In genomic region chr4:53632011-53632349, GRCm38 (mm10) we compare ENCODE assay signal across 7 mouse cellular contexts. TPM values are rescaled to one million over a fixed set of nuclear protein-coding genes. Genes with fewer than 3 reads are reported as not detected.
DNase-seq lines count a peak whose midpoint lies in the region; ATAC-seq and TF ChIP-seq lines count a peak whose summit lies in the region.

No protein-coding gene starts in this region.

- H3K27ac ChIP-seq in lung, embryonic 14.5 days (ENCODE audit: low read depth): peak overlapping the region; percentile 36; the same call in 1 of the 2 replicates
- peak overlapping the region; percentile 96 for H3K27ac ChIP-seq in forebrain, embryonic 10.5 days
- H3K27ac ChIP-seq in liver, embryonic 11.5 days (ENCODE audit: low read depth, low read length): no peak overlapping the region
- peak overlapping the region; percentile 63; the same call in 1 of the 2 replicates for H3K27ac ChIP-seq in stomach, embryonic 14.5 days (ENCODE audit: low read length)

- no peaks in the 10 kb centered on the region for H3K9me3 ChIP-seq in lung, embryonic 14.5 days (ENCODE audit: low read depth, low read length)
- H3K9me3 ChIP-seq in forebrain, embryonic 10.5 days: no peaks in the 10 kb centered on the region
- no peaks in the 10 kb centered on the region for H3K9me3 ChIP-seq in liver, embryonic 11.5 days (ENCODE audit: control insufficient read depth, low read length)
- H3K9me3 ChIP-seq in stomach, embryonic 14.5 days (ENCODE audit: control insufficient read depth, low read depth, low read length): no peaks in the 10 kb centered on the region

- no peak for TF ChIP-seq CTCF in lung, embryonic 14.5 days (IDR thresholded peaks at IDR 0.05; ENCODE audit: low read depth)

- no peaks in the 10 kb centered on the region for H3K27me3 ChIP-seq in lung, embryonic 14.5 days (ENCODE audit: insufficient read depth, low read length)
- H3K27me3 ChIP-seq in forebrain, embryonic 10.5 days (ENCODE audit: poor library complexity, severe bottlenecking): 0 out of 2 replicates have a peak, but pooled peaks cover 7% of the 10 kb centered on the region
- H3K27me3 ChIP-seq in liver, embryonic 11.5 days (replicated peaks; ENCODE audit: control insufficient read depth, insufficient read depth, low read length): peaks cover 16% of the 10 kb centered on the region
- H3K27me3 ChIP-seq in stomach, embryonic 14.5 days (ENCODE audit: control insufficient read depth, insufficient read depth, low read length): no peaks in the 10 kb centered on the region

- peak overlapping the region; percentile 82 for H3K9ac ChIP-seq in lung, embryonic 14.5 days
- H3K9ac ChIP-seq in liver, embryonic 11.5 days (ENCODE audit: low read depth, low read length): peak overlapping the region; percentile 67
- H3K9ac ChIP-seq in stomach, embryonic 14.5 days (replicated peaks; ENCODE audit: low read depth, low read length): peak overlapping the region; percentile 72

- DNase-seq in lung, embryonic 14.5 days: no peak
- DNase-seq in lung, postnatal 25 days (ENCODE audit: low spot score): no peak
- DNase-seq in forebrain, embryonic 10.5 days (ENCODE audit: extremely low spot score, low spot score): no peak
- no peak for DNase-seq in liver, embryonic 11.5 days (ENCODE audit: low spot score)
- DNase-seq in cerebellum, adult 9-10 months: no peak
- no peak for DNase-seq in frontal cortex, postnatal 14 days (ENCODE audit: low spot score in 2 of 2)

- peak overlapping the region; percentile 70 for H3K4me2 ChIP-seq in lung, embryonic 14.5 days
- H3K4me2 ChIP-seq in liver, embryonic 11.5 days: peak overlapping the region; percentile 85
- H3K4me2 ChIP-seq in stomach, embryonic 14.5 days (replicated peaks; ENCODE audit: low read depth, low read length): peak overlapping the region; percentile 70

- H3K4me1 ChIP-seq in lung, embryonic 14.5 days (ENCODE audit: insufficient read depth): no peaks in the 10 kb centered on the region
- H3K4me1 ChIP-seq in forebrain, embryonic 10.5 days: peaks cover 52% of the 10 kb centered on the region
- no peaks in the 10 kb centered on the region; the same call in 1 of the 2 replicates for H3K4me1 ChIP-seq in liver, embryonic 11.5 days (replicated peaks; ENCODE audit: control insufficient read depth, insufficient read depth, low read length)
- no peaks in the 10 kb centered on the region for H3K4me1 ChIP-seq in stomach, embryonic 14.5 days (ENCODE audit: control insufficient read depth, insufficient read depth, low read length)

- WGBS in lung, embryonic 14.5 days: 2% methylated on average over 5 of the region's 5 CpGs
- 3% methylated on average over 5 of the region's 5 CpGs for WGBS in forebrain, embryonic 10.5 days
- WGBS in liver, embryonic 11.5 days: 7% methylated on average over 5 of the region's 5 CpGs
- WGBS in stomach, embryonic 14.5 days: under 1% methylated on average over 5 of the region's 5 CpGs

- H3K36me3 ChIP-seq in lung, embryonic 14.5 days (ENCODE audit: insufficient read depth): no peaks in the 10 kb centered on the region
- H3K36me3 ChIP-seq in forebrain, embryonic 10.5 days (replicated peaks): peaks cover 8% of the 10 kb centered on the region
- H3K36me3 ChIP-seq in liver, embryonic 11.5 days (ENCODE audit: control insufficient read depth, insufficient read depth, low read length): no peaks in the 10 kb centered on the region
- no peaks in the 10 kb centered on the region for H3K36me3 ChIP-seq in stomach, embryonic 14.5 days (ENCODE audit: control insufficient read depth, insufficient read depth, low read length)

- ATAC-seq in lung, embryonic 14.5 days (ENCODE audit: insufficient read depth): no peak
- ATAC-seq in liver, embryonic 11.5 days (replicated peaks; ENCODE audit: low FRiP score): 0 out of 2 replicates have a peak, but pooled peaks have one; percentile 2
- ATAC-seq in stomach, embryonic 14.5 days (ENCODE audit: insufficient number of reproducible peaks, insufficient read depth, low FRiP score, low read depth): no peak

- H3K4me3 ChIP-seq in lung, embryonic 14.5 days (ENCODE audit: low read depth, low read length): peak overlapping the region; percentile 80
- H3K4me3 ChIP-seq in forebrain, embryonic 10.5 days: peak overlapping the region; percentile 89
- H3K4me3 ChIP-seq in liver, embryonic 11.5 days (ENCODE audit: low read depth, low read length): peak overlapping the region; percentile 74
- H3K4me3 ChIP-seq in stomach, embryonic 14.5 days (ENCODE audit: low read depth, low read length): peak overlapping the region; percentile 83

RNA-seq across cellular contexts. Expression of gene Fsd1l, which starts 0.7 kb away (rescaled TPM):
- polyA plus RNA-seq in lung, embryonic 14.5 days (2014; fragmentation: Nextera tagmentation; extraction: Ambion mirVana): 7.4 and 8.1 TPM in 2 replicates
- 24.6 and 27.3 TPM in 2 replicates for polyA plus RNA-seq in forebrain, embryonic 10.5 days (2016; fragmentation: Nextera tagmentation; extraction: Ambion mirVana)
- 2.7 and 3.7 TPM in 2 replicates for polyA plus RNA-seq in liver, embryonic 11.5 days (2014; fragmentation: Nextera tagmentation; extraction: Ambion mirVana)
- polyA plus RNA-seq in stomach, embryonic 14.5 days (2014; fragmentation: Nextera tagmentation; extraction: Ambion mirVana): 11.1 and 11.4 TPM in 2 replicates
